Mouse (Mus musculus) G1E (cell line): ENCODE results near the gene Shank2.

Source experiments
- CTCF ChIP-seq: IDR thresholded peaks from 2 replicates; pipeline ENCODE4 v1.5.1; 2012; ENCODE audit warnings: low read depth, low read length, inconsistent platforms, mixed read lengths
- GATA1 ChIP-seq: IDR thresholded peaks from 2 replicates; pipeline ENCODE4 v1.6.1; 2012; ENCODE audit warnings: borderline replicate concordance, low read length, inconsistent platforms, mixed read lengths
- GATA2 ChIP-seq: IDR thresholded peaks from 2 replicates; pipeline ENCODE4 v1.6.1; 2012; ENCODE audit warnings: low read depth, low read length, inconsistent platforms, borderline replicate concordance
- POLR2AphosphoS5 ChIP-seq: IDR thresholded peaks from 2 replicates; pipeline ENCODE4 v1.6.1; 2012; ENCODE audit warnings: low read depth, low read length, inconsistent platforms; ENCODE audit not compliant: insufficient replicate concordance
- TAL1 ChIP-seq: conservative IDR thresholded peaks from 2 replicates; pipeline ENCODE4 v1.6.1; 2012; ENCODE audit warnings: low read depth, low read length, inconsistent platforms, mixed read lengths

GRCm38 (mm10) chr7:144210526-144210925 lies 208.8 kb downstream of the Shank2 start:
- TF ChIP-seq CTCF (no peak), POLR2AphosphoS5 (no peak), GATA1 (no peak), TAL1 (no peak), GATA2 (no peak)
